Mouse (Mus musculus): ENCODE measurements around the gene Ctnnd2. TPM values are rescaled to one million over a fixed set of nuclear protein-coding genes. Genes with fewer than 3 reads are reported as not detected.

The Ctnnd2 gene
- total RNA-seq, 2 experiments from 2014 or later, result 0.26 to 0.51 TPM

- no peak for ATAC-seq (ENCODE audit: poor library complexity, severe bottlenecking)
Observed at GRCm38 (mm10) chr15:31027448-31028230, 855.2 kb downstream of the Ctnnd2 start.

GRCm38 (mm10) chr15:31044983-31045382 lies 872.6 kb downstream of the Ctnnd2 start:
- ATAC-seq (ENCODE audit: poor library complexity, severe bottlenecking), result no peak

GRCm38 (mm10) chr15:31051496-31051895 lies 879.1 kb downstream of the Ctnnd2 start:
- no peak for ATAC-seq (ENCODE audit: poor library complexity, severe bottlenecking)

GRCm38 (mm10) chr15:31056145-31056544 lies 883.8 kb downstream of the Ctnnd2 start:
- no peak for ATAC-seq (ENCODE audit: poor library complexity, severe bottlenecking)

GRCm38 (mm10) chr15:31058315-31058714 lies 885.9 kb downstream of the Ctnnd2 start:
- no peak for ATAC-seq (ENCODE audit: poor library complexity, severe bottlenecking)

- no peak for ATAC-seq (ENCODE audit: poor library complexity, severe bottlenecking)
Observed at GRCm38 (mm10) chr15:31063734-31064133, 891.3 kb downstream of the Ctnnd2 start.

GRCm38 (mm10) chr15:31068127-31068526 lies 895.7 kb downstream of the Ctnnd2 start:
- ATAC-seq (ENCODE audit: poor library complexity, severe bottlenecking), result no peak

- no peak for ATAC-seq (ENCODE audit: poor library complexity, severe bottlenecking)
Observed at GRCm38 (mm10) chr15:31070311-31070710, 897.9 kb downstream of the Ctnnd2 start.

Measured in megakaryocyte, adult 5-6 weeks (primary cell).